Mouse (Mus musculus): ENCODE results near the gene Fscn2.

DNA sequence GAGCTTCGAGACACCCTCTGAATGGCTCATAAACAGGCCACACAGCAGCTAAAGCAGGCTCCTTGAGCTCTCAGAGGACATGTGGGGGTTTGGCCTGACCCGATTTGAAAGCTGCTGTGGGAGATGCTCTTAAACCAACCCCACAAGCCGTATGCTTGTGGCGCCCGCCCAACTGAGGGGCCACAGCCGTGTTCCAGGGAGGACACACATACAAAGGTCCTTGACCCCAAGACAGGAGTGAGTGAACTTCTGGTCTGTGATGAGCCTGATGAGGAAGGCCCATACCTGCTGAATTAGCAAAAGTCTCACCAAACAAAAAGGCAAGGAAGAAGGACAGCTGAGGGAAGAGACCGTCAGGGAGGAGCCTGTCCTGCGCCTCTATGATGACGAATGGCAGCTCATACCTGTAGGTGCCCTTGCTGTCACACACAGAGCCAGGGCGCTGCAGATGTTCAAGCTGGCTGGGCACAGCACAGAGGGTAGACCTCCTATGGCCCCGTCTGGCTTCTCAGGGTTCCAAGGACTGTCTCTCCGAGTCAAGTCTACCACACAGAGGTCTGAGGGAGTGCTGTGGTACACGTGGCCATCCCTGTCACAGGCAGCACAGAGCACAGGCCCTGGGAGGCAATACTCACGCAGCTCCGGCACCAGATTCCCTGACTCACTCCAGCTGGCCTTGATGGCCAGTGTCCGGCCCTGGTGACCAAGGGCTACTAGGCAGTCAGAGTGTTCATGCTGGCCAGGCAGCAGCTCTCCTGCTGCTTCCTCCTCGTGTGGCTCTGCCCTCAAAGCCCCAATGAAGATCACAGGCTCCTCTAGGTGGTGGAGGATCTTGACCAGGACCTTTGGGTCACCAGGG lies 15.2 kb downstream of the Fscn2 start:
- TF ChIP-seq POLR2A (IDR thresholded peaks at IDR 0.05; ENCODE audit: insufficient read depth, low read length), result no peak
- TF ChIP-seq CTCF (IDR thresholded peaks at IDR 0.05; ENCODE audit: low read depth, low read length), result no peak
- TF ChIP-seq EP300 (IDR thresholded peaks at IDR 0.05; ENCODE audit: insufficient read depth, low read depth, low read length), result no peak
